Mouse (Mus musculus): ENCODE data around the gene Rps6ka5.

Gene Rps6ka5

GRCm38 (mm10) chr12:100726651-100727050, at the start of gene Rps6ka5:
Gene Rps6ka5 (minus strand): TSS chr12:100726983.
- no peak for ATAC-seq (ENCODE audit: low TSS enrichment)

- ATAC-seq (ENCODE audit: low TSS enrichment) = no peak
These were observed 49.3 kb upstream of the Rps6ka5 start for GRCm38 (mm10) chr12:100775911-100776581.

- ATAC-seq (ENCODE audit: low TSS enrichment) = no peak
These were observed 48.5 kb upstream of the Rps6ka5 start for GRCm38 (mm10) chr12:100775291-100775690.

DNA sequence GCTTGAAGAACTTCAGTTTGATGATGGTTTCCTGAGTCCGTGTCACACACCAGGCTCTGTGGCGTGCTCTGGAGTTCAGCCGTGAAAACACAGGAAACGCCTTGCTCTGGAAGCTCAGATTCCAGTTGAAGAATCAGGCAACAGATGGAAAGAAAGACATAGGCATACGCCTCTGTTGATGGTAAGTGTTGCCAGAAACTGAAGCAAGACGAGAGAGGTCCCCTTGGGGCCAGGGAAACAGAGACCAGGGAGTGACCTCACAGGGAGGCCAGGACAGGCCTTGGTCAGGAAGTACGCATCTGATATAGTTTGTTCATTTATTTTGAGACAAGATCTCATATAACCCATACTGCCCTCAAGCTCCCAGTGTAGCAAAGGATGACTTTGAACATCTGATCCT, 48.0 kb upstream of the Rps6ka5 start:
- no peak for ATAC-seq (ENCODE audit: low TSS enrichment)

DNA sequence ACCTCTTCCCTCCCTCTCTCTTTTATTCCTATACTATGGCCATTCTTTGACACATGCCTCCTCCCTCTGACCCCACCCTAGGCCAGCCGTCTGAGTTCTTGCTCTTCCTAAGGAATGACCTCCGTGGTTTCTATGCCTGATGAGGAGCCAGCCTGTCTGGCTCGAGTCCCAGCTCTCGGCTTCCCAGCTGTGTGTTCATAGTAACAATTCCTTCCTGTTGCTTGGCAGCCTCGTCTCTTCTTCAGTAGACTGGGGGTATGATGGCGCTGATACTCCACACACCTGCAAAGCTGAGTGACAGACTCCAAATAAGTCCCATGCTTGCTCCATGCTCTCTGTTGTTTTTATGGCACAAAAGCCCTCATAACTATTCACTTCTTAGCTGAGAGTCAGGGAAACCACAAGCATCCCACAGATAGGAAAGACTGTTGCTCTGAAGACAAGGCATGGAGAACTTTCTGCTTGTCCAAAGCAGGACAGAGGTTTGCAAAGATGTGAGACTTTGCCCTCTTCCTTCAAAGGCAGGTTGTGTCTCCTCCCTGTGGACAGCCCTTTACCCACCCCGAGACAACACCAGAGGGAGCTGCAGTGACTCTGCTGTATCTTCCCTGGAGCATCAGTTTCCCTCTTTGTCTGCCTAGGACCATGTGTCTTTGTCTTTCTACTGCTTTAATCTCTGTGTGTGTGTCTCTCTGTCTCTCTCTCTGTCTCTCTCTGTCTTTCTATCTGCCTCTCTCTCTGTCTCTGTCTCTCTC, 45.6 kb upstream of the Rps6ka5 start:
- peak; percentile 50; the same call in 1 of the 2 replicates for ATAC-seq (ENCODE audit: low TSS enrichment)

DNA sequence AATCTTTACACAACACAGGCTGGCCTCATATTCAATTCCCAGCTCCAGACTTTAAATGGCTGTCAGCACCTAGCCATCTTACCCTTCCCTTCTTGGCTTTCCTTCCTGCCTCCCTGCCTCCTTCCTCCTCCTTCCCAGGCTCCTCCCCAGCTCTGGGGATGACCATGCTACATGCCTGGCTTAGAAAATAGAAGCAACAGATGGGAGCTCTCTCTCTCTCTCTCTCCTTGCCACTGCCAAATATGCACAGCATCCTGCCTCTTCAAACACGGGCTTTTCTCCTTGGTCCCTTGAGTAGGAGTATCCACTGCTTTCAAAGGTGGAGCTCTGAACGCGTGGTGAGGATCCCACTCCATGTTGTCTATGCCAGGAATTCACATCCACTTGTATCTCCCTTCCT, 44.0 kb upstream of the Rps6ka5 start:
- peak; percentile 87 for ATAC-seq (ENCODE audit: low TSS enrichment)

- ATAC-seq (ENCODE audit: low TSS enrichment) = no peak
These were observed 43.1 kb upstream of the Rps6ka5 start for GRCm38 (mm10) chr12:100769871-100770270.

DNA sequence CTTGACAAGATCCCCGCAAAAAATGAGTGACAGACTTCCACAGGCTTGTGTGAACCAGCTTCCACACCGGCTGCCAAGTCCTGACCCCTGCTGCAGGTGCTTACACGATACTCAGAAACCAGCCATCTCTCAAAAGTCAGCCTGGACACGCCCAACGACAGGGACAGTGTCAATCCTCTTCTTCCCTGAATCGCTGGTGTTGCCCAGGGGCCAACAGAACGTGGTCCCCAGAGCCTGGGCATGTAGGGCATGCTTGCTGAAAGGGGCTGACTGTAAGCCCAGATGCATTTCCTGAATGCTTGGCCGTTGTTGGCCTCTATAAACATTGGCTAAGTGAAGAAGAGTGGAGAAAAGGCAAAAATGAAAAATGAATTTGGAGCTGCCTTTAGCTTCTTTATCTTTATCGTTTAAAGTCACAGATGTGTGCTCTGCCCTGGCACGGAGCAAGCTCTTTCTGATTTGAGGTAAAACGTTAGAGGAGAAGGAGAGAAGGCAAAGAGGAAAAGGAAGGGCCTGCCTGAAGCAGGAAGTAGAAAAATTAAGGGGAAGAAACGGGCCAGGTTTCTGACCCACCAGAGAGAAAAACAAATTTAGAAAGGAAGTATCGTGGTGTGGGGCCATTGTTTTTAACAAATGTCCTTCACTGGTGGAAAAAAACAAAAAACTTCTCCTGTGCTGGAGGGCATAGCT, 37.7 kb upstream of the Rps6ka5 start:
- ATAC-seq (ENCODE audit: low TSS enrichment) = no peak

DNA sequence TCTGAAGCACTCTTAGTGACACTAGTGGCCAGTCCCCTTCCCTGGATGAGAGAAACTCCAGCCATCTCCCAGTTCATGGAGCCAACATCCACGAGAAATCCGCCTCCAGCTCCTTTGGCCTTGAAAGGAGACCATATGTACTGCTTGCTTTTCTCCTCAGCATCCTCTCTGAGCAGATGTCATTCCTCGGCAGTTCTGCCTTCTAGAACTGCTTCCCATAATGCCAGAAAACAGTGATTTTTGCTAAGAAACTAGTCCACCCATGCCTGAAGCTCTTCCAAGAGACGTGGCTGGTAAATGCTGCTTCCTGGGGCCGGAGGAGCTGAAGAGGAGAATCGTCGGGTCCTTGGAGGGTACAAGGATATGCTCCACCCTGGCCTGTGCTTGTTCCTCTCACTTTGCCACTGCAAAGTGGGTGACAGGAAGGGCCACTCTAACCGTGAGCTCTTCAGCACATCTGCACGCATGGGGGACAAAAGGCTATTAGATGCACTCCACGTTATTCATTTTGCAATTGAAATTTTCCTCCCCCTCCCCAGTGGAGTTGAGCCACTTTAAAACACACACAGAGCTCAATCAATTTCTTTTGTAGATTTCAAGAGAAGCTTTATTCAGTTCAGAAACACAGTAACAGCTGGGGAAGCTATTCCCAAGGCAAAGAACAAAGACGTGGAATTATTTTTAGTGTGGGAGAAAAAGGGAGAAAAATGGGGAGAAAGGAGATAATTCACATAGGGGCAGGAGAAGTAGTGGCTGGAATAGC, 36.1 kb upstream of the Rps6ka5 start:
- peak; percentile 93 for ATAC-seq (ENCODE audit: low TSS enrichment)

DNA sequence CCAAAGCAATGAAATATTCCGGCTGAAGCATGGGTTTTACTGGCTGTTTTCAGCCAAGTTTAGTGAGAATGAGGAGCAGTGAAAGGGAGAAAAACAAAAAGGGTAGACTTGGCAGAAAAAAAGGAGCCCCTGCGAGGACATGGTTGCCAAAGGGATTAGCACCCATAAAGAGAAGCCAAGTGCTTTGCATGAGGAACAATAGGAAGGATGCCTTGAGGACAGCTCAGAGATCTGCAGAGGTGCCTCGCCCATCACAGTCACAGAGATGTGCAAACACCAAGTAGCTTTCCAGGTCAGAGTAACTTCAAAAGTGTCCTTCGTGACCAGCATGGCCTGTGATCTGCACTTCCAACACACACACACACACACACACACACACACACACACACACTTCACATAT, 30.6 kb upstream of the Rps6ka5 start:
- 0 out of 2 replicates have a peak, but pooled peaks have one; percentile 38 for ATAC-seq (ENCODE audit: low TSS enrichment)

DNA sequence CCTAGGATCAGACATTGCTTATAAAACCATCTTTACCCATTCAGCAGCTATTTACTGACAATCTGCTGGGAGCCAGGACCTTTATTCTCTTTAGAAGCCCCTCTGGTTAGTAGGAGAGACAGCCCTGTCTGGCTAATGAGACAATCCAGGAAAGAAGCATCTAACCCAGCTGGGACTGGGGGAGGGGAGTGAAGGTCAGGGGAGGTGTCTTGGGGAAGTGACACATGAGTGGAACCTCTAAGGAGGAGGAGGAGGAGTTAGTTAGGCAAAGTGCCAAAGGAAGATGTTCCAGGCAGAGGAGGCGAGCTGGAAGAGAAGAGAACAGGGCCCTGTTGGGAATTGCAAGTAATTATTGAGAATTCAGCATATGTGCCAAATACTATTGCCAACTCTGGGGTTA, 26.9 kb upstream of the Rps6ka5 start:
- no peak for ATAC-seq (ENCODE audit: low TSS enrichment)

DNA sequence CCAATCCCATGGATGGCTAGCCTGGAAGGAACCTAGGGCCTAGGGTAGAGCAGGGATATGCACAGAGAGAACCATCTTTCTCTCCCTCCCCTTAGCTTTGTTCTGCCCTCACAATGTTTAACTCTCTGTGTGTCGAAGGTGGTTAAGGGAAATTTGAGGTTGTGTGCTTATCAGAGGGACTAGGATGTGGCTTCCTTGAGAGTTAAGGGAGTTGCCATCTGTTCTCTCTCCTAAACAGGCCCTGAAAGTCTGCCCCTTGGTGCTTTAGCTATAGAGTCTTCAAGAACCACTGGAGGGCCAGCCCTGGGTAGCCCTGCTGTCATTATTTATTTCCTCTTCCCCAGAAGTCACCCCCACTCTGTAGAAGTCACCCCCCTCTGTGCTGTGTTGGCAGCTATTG, 26.2 kb upstream of the Rps6ka5 start:
- ATAC-seq (ENCODE audit: low TSS enrichment) = no peak

DNA sequence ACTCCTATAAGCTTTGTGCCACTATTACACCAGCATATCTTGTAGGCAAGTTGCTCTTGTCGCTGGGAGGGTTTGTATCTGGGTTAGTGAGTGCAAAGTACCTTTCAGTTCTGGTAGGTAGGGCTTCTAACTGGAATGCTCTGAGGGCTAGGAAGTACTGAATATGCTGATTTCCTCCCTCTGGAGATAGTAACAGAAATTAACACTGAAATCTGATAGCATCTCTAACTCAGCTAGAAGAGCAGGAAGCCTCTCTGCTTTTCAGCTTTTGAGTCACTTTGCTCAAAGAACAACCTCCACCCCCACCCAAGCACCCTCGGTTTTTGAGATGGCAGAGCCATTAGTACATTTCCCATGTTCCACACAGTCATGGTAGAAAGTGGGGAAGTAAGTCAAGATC, 15.7 kb upstream of the Rps6ka5 start:
- ATAC-seq (ENCODE audit: low TSS enrichment) = no peak

- no peak for ATAC-seq (ENCODE audit: low TSS enrichment)
These were observed 13.5 kb upstream of the Rps6ka5 start for GRCm38 (mm10) chr12:100740313-100740712.

DNA sequence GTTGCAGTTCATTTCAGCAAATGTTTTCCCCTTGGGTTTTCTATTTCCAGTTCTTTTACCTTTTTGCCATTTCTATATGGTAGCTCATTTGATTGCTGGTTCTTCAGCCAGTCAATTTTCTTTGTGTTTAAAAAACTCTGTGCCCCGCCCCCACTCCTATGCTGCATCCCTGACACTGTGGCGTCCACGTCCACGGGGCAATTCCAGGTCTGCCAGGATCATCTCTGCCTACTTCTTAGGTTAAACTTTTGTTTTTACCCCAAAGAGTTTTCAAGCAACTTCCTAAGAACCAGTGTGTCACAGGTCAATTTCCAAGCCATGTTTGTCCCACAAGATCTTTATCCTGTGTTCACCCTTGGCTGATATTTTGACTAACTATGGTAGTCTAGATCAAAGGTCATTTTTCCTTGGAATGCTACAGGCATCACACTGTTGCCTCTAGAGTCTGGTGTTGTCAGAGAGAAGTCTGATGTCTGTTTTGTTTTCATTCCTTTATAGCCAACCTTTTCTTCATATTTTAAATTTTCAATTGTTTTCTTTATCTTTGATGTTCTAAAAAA, 12.3 kb upstream of the Rps6ka5 start:
- ATAC-seq (ENCODE audit: low TSS enrichment) = no peak

DNA sequence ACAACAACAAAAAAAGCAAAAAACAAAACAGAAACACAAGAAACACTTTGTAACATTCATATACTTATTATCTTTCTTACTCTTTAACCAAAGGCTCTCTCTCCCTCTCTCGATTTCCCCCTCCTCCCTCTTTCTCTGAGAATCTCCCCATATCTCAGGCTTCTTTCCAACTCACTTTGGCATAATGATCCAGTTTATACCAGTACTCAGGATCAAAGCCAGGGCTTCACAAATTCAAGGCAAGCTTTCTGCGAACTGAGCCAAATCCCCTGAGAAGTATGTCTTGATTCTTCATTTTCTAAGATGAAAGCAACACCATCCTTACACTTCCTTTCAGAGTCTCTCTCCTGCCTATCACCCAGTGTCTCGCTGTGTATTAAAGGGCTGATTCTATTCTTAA, 11.7 kb upstream of the Rps6ka5 start:
- no peak for ATAC-seq (ENCODE audit: low TSS enrichment)

GRCm38 (mm10) chr12:100735581-100735980, 8.8 kb upstream of the Rps6ka5 start:
- ATAC-seq (ENCODE audit: low TSS enrichment) = no peak

GRCm38 (mm10) chr12:100735156-100735555, 8.4 kb upstream of the Rps6ka5 start:
- ATAC-seq (ENCODE audit: low TSS enrichment) = no peak

- no peak for ATAC-seq (ENCODE audit: low TSS enrichment)
These were observed 2.1 kb upstream of the Rps6ka5 start for GRCm38 (mm10) chr12:100728646-100729485.

- no peak for ATAC-seq (ENCODE audit: low TSS enrichment)
These were observed 1.1 kb upstream of the Rps6ka5 start for GRCm38 (mm10) chr12:100727891-100728290.

DNA sequence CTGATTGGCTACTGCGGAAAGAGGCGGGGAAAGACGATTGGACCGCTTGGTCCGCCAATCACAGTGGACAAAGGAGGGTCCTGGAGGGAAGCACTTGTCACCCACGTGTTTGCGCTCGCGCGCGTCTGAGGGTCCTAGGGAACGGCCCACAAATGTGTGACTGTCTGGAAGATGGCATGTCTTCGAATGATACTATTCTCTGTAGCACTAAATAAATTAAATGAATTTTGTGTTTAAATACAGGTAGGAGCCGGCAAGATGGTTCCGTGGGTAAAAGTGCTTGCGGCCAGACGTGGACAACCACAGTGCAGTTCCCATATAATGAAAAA, 1.4 kb downstream of the Rps6ka5 start:
- no peak for ATAC-seq (ENCODE audit: low TSS enrichment)

Data from frontal cortex, adult (tissue).